8 mouse cellular contexts compared by ENCODE assay signal in the genomic region with DNA sequence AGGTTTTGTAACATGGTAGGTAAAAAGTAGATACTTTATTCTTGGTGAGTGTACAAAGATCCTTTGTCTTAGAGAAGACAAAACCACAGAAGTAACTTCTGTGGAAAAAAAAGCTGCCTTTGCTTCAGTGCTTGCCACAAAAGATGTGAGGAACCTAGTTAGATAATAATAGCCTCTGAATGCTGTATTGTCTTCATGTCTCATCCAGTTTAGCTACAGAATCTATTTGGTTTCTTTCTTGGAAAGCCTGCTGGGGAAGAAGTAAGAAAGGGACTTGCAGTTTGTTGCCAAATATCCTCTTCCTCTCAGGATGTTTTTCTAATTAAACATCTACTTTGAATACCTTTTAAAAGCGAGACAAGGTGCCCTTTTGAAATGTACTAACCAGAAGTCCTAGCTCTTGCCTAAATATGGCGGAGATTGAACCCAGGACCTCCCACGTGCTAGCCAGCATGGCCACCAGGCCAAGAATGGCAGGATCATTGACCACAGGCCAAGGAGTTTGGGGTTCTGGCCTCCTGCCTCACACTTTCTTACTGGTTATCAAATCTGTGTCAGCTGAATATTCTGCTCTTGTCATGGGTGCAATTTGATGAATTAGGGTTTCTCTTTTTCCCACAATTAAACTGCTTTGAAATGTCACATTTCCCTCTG. TPM values are rescaled to one million over a fixed set of nuclear protein-coding genes. Genes with fewer than 3 reads are reported as not detected.
DNase-seq lines count a peak whose midpoint lies in the region; ATAC-seq and TF ChIP-seq lines count a peak whose summit lies in the region.

No protein-coding gene starts in this region.

- 20% methylated on average over 3 of the region's 3 CpGs for WGBS in bone marrow, adult 2 months
- 6% methylated on average over 3 of the region's 3 CpGs for WGBS in heart, embryonic 15.5 days
- WGBS in limb, embryonic 15.5 days, result 4% methylated on average over 3 of the region's 3 CpGs
- 21% methylated on average over 3 of the region's 3 CpGs for WGBS in stomach, postnatal 0 days

- H3K27ac ChIP-seq in gastrocnemius, adult 2 months, result peak overlapping the region; percentile 100
- peak overlapping the region; percentile 44; the same call in 1 of the 2 replicates for H3K27ac ChIP-seq in bone marrow, adult 2 months (ENCODE audit: control insufficient read depth, insufficient read depth, low read depth, low read length, poor library complexity)
- H3K27ac ChIP-seq in heart, embryonic 15.5 days, result peak overlapping the region; percentile 98
- peak overlapping the region; percentile 98 for H3K27ac ChIP-seq in limb, embryonic 15.5 days
- peak overlapping the region; percentile 49; the same call in 1 of the 2 replicates for H3K27ac ChIP-seq in stomach, postnatal 0 days (replicated peaks)

- DNase-seq in gastrocnemius, adult 2 months, result peak; percentile 61
- no peak for DNase-seq in gastrocnemius, postnatal 14 days
- DNase-seq in stomach, postnatal 0 days (ENCODE audit: low spot score), result no peak
- no peak for DNase-seq in layer of hippocampus, adult 11-12 months (ENCODE audit: low spot score)
- DNase-seq in spleen, adult 18-20 months, result no peak

- H3K4me3 ChIP-seq in gastrocnemius, adult 2 months, result peak overlapping the region; percentile 74
- peak overlapping the region; percentile 89 for H3K4me3 ChIP-seq in bone marrow, adult 2 months (replicated peaks; ENCODE audit: control insufficient read depth, low read depth, low read length)
- H3K4me3 ChIP-seq in heart, embryonic 15.5 days, result peak overlapping the region; percentile 86
- peak overlapping the region; percentile 67 for H3K4me3 ChIP-seq in limb, embryonic 15.5 days
- H3K4me3 ChIP-seq in stomach, postnatal 0 days (ENCODE audit: low read depth, low read length), result peak overlapping the region; percentile 60

- TF ChIP-seq POLR2A in bone marrow, adult 2 months (IDR thresholded peaks at IDR 0.05; ENCODE audit: borderline replicate concordance, control insufficient read depth, low read depth, low read length), result no peak

- TF ChIP-seq EP300 in stomach, postnatal 0 days (optimal IDR thresholded peaks at IDR 0.05), result no peak

- intact Hi-C loops in gastrocnemius, adult 2 months (cut with DNase I), result loop anchor here (10.0 kb wide), 1 partner anchor 234 kb away; the partner anchor contains the start of gene H6pd
- intact Hi-C loops in gastrocnemius, postnatal 14 days (cut with DNase I; ENCODE audit: low total_unique reads), result no loop called here

- H3K36me3 ChIP-seq in heart, embryonic 15.5 days, result peaks cover 34% of the 10 kb centered on the region
- peaks cover 34% of the 10 kb centered on the region for H3K36me3 ChIP-seq in limb, embryonic 15.5 days
- H3K36me3 ChIP-seq in stomach, postnatal 0 days (ENCODE audit: control insufficient read depth, insufficient read depth, low read length), result peaks cover 26% of the 10 kb centered on the region; the same call in 1 of the 2 replicates

- H3K9ac ChIP-seq in heart, embryonic 15.5 days, result peak overlapping the region; percentile 97
- H3K9ac ChIP-seq in limb, embryonic 15.5 days, result peak overlapping the region; percentile 80
- peak overlapping the region; percentile 87; the same call in 1 of the 2 replicates for H3K9ac ChIP-seq in stomach, postnatal 0 days (ENCODE audit: low read length)

- H3K4me1 ChIP-seq in bone marrow, adult 2 months (ENCODE audit: control insufficient read depth, insufficient read depth, low read length), result peaks cover 7% of the 10 kb centered on the region; the same call in 1 of the 2 replicates
- H3K4me1 ChIP-seq in heart, embryonic 15.5 days (replicated peaks), result peaks cover 62% of the 10 kb centered on the region
- H3K4me1 ChIP-seq in limb, embryonic 15.5 days, result peaks cover 63% of the 10 kb centered on the region
- 0 out of 2 replicates have a peak, but pooled peaks cover 9% of the 10 kb centered on the region for H3K4me1 ChIP-seq in stomach, postnatal 0 days (replicated peaks; ENCODE audit: control insufficient read depth, insufficient read depth)

- H3K27me3 ChIP-seq in heart, embryonic 15.5 days, result no peaks in the 10 kb centered on the region
- no peaks in the 10 kb centered on the region for H3K27me3 ChIP-seq in limb, embryonic 15.5 days
- no peaks in the 10 kb centered on the region for H3K27me3 ChIP-seq in stomach, postnatal 0 days (ENCODE audit: control insufficient read depth, insufficient read depth, low read length)

- ATAC-seq in heart, embryonic 15.5 days (replicated peaks; ENCODE audit: insufficient number of reproducible peaks, insufficient read depth, low FRiP score, low read depth), result no peak
- ATAC-seq in limb, embryonic 15.5 days (ENCODE audit: insufficient number of reproducible peaks, low FRiP score, low TSS enrichment, low read depth), result no peak
- ATAC-seq in stomach, postnatal 0 days (ENCODE audit: low FRiP score, low TSS enrichment), result no peak

- H3K9me3 ChIP-seq in heart, embryonic 15.5 days (replicated peaks), result no peaks in the 10 kb centered on the region
- H3K9me3 ChIP-seq in limb, embryonic 15.5 days, result no peaks in the 10 kb centered on the region
- no peaks in the 10 kb centered on the region for H3K9me3 ChIP-seq in stomach, postnatal 0 days (ENCODE audit: control insufficient read depth, low read length)

- TF ChIP-seq CTCF in gastrocnemius, adult 2 months (IDR thresholded peaks at IDR 0.05), result no peak
- TF ChIP-seq CTCF in bone marrow, adult 2 months (IDR thresholded peaks at IDR 0.05; ENCODE audit: control insufficient read depth, insufficient read depth, low read length), result no peak
- TF ChIP-seq CTCF in stomach, postnatal 0 days (IDR thresholded peaks at IDR 0.05; ENCODE audit: low read depth), result no peak

- peak overlapping the region; percentile 72 for H3K4me2 ChIP-seq in heart, embryonic 15.5 days
- peak overlapping the region; percentile 71 for H3K4me2 ChIP-seq in limb, embryonic 15.5 days
- H3K4me2 ChIP-seq in stomach, postnatal 0 days (replicated peaks; ENCODE audit: low read depth), result peak overlapping the region; percentile 75

RNA-seq across cellular contexts. Expression of gene Eno1, which starts 2.0 kb away (rescaled TPM):
- total RNA-seq in gastrocnemius, adult 2 months (2021), result 10 to 100 TPM; 68.1 to 92.0 TPM
- total RNA-seq in gastrocnemius, postnatal 14 days (2021), result 100 to 1,000 TPM; 371 to 430 TPM
- polyA plus RNA-seq in bone marrow, adult 2 months (2011; ENCODE audit: insufficient read depth, insufficient read length, low replicate concordance, missing spikeins), result 26.0 and 96.4 TPM in 2 replicates
- 1,686 and 1,690 TPM in 2 replicates for polyA plus RNA-seq in heart, embryonic 15.5 days (2015; fragmentation: Nextera tagmentation; extraction: Ambion mirVana)
- polyA plus RNA-seq in limb, embryonic 15.5 days (2015; fragmentation: Nextera tagmentation; extraction: Ambion mirVana), result 1,599 and 1,772 TPM in 2 replicates
- 636 and 733 TPM in 2 replicates for polyA plus RNA-seq in stomach, postnatal 0 days (2015; fragmentation: Nextera tagmentation; extraction: Ambion mirVana)

RNA-seq across cellular contexts. Expression of gene Car6, which starts 37.4 kb away (rescaled TPM):
- not detected for total RNA-seq in gastrocnemius, adult 2 months (2021)
- total RNA-seq in gastrocnemius, postnatal 14 days (2021), result under 1 TPM in 1 of 2 experiments, not detected in 1; 0.29 TPM
- not detected in 2 replicates for polyA plus RNA-seq in bone marrow, adult 2 months (2011; ENCODE audit: insufficient read depth, insufficient read length, low replicate concordance, missing spikeins)
- not detected in 2 replicates for polyA plus RNA-seq in heart, embryonic 15.5 days (2015; fragmentation: Nextera tagmentation; extraction: Ambion mirVana)
- 0.20 and 0.50 TPM in 2 replicates for polyA plus RNA-seq in limb, embryonic 15.5 days (2015; fragmentation: Nextera tagmentation; extraction: Ambion mirVana)
- polyA plus RNA-seq in stomach, postnatal 0 days (2015; fragmentation: Nextera tagmentation; extraction: Ambion mirVana), result 0.06 TPM in 1 of 2 replicates, not detected in the other

RNA-seq across cellular contexts. Expression of gene Rere, which starts 42.9 kb away (rescaled TPM):
- 10 to 100 TPM; 71.3 to 95.7 TPM for total RNA-seq in gastrocnemius, adult 2 months (2021)
- total RNA-seq in gastrocnemius, postnatal 14 days (2021), result 10 to 100 TPM; 44.4 to 52.1 TPM
- polyA plus RNA-seq in bone marrow, adult 2 months (2011; ENCODE audit: insufficient read depth, insufficient read length, low replicate concordance, missing spikeins), result 31.8 and 61.3 TPM in 2 replicates
- polyA plus RNA-seq in heart, embryonic 15.5 days (2015; fragmentation: Nextera tagmentation; extraction: Ambion mirVana), result 17.6 and 26.1 TPM in 2 replicates
- polyA plus RNA-seq in limb, embryonic 15.5 days (2015; fragmentation: Nextera tagmentation; extraction: Ambion mirVana), result 18.4 and 19.7 TPM in 2 replicates
- polyA plus RNA-seq in stomach, postnatal 0 days (2015; fragmentation: Nextera tagmentation; extraction: Ambion mirVana), result 8.3 and 12.2 TPM in 2 replicates

Comparison
In these comparisons a context has a peak if more than half of its experiments do, and no peak if none do; other contexts are left out.
1. H3K27ac ChIP-seq: peak in every context shown above with its lines; median percentile 100 in gastrocnemius, adult 2 months; 98 in heart, embryonic 15.5 days; 98 in limb, embryonic 15.5 days; 49 in stomach, postnatal 0 days; 44 in bone marrow, adult 2 months.